Mouse (Mus musculus) 3134 (cell line): ENCODE results near the gene C2cd4a.

ENCODE experiments used
- DNase-seq: peaks from one replicate; pipeline ENCODE4 v3.0.0-alpha.2; 2011; ENCODE audit warnings: low spot score; ENCODE audit not compliant: insufficient read length; ENCODE audit errors: extremely low read depth

C2cd4a gene

DNA sequence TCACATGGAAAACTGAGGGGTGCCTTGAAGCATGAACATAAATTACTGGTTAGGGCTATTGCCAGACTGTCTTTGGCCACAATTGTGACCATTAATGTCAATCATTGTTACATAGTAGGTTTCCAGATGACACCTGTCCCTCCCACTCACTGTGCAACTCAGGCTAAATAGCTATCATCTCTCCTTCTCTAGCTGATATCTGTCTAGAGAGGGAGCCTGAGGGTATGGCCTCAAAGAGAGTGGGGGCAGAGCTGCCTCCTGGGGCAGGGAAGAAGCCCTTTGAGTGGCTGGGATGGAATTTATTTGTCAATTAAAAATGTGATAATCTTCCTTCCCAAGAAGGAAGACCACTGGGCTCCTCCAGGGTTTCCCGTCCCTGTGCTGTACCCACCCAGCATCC lies 37.9 kb downstream of the C2cd4a start:
- no peak for DNase-seq

DNA sequence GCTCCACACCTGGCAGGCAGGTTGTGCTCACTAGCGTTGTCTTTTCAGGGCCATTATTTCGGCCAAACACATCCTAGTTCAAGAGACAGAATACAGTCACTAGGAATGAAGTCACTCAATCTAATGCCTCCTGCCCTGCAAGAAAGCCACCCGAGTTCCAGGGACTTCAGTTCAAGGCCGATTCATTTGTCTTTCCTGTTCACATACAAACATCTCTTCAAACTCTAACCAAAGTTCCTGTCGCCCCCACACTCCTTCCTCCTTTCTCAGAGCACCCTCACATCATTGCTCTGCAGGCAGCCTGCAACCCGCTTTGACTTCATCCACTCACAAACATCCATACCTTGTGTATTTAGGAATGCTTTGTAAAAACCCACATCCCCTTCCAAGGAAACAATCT lies 38.6 kb downstream of the C2cd4a start:
- no peak for DNase-seq

DNA sequence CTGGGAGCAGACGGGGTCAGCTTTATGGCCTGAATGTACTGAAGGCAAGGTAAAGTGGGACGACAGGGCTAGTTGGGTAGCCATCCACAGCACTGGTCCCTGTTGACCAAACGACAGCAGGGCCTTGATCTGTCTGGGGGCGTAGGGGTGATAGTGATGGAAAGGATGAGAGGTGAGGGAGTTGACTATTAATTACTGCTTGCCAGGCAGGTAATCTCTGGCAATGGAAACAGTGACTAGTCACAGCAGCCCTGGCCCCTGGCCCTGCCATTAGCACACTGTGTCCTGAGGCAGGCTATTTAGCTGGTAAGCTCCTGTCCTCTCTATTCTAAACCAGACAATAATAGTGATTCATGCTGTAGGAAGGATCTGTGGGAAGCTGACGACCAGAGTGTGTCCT lies 39.7 kb downstream of the C2cd4a start:
- DNase-seq, result no peak

DNA sequence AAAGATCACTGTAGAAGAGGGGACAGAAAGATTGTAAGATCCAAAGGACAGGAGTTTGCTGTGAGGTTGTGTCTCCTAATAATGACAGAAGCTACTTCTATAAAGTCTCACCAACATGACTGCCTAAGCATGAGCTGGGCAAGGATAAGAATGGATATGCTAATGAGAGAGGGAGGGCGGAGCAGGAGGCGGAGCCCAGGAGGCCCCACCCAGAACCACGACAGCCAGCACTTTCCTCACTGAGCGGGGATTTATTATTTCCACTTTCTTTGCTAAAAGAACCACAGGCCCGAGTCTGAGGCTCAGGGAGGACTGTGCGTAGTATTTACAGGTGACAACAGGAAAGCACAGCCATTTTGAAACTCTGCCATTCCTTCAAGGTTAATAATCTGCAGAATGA lies 44.5 kb downstream of the C2cd4a start:
- DNase-seq, result no peak

DNA sequence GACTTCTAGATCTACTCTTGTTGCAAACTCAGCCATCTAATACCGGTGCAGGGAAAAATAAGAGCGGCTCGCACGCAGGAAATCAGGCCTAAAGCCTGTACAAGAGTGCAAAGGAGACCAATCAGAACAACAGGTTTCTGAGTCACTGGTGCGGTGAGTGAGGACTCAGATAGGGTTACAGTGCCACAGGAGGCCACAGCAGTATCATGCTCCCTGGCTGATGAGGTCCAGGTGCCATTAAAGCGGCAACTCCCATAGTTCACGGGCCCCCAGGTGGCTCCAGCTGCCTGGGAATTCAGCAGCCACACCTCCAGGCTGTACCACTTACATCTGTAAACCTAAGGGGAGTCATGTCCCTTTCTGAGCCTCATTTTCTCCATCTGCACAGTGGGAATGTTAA lies 45.8 kb downstream of the C2cd4a start:
- no peak for DNase-seq

DNA sequence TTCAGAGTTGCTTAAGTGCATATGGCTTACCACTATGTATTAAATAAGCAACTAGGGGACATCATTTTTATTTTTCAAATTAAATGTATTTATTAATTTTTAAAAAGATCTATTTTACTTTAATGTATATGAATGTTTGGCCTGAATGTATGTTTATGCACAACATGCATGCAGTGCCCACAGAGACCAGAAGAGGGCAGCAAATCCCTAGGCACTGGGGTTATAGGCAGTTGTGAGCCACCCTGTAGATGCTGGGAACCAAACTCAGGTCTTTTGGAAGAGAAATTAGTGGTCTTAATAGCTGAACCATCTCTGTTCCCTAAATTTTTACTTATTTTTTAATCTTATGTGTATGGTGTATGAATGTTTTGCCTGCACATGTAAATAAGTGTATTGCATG lies 48.2 kb downstream of the C2cd4a start:
- no peak for DNase-seq

DNA sequence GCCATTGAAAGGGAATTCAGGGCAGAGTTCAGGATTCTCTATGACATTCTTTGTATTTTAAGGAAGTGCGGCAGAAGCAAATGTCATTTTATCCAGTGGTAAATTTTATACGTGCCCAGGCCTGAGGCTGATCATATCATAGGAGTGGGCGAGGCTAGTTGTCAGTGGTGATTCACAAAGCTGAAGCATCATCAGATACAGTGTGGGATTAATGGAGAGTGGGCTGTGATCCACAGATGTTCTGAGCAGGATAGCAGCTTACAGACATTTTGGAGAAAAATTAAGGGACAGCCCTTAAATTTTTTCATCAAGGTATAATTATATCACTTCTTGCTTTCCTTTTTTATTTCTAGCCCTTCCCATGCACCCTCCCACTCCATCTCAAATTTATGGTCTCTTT lies 48.7 kb downstream of the C2cd4a start:
- no peak for DNase-seq

DNA sequence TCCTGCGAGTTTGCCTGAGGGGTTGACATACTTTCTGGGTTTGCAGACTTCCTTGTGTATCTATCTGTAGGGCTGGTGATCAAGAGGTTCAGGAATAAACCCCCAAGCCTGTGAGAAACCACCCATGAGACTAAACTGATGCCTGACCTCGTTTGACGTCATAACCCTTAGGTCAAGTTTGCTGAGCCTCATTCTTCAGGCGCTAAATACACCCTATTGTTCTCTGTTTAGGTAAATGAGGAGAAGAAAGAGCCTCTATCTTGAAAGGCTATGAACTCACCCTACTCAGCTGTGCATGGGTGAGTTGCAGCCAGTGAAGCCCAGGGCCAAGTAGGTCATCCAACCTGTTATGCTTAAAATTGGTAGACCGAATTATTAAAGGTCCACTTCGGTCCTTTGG lies 49.3 kb downstream of the C2cd4a start:
- no peak for DNase-seq
